Mouse (Mus musculus) cerebellum, adult 2 months (tissue): ENCODE measurements around the gene Hsf5. TPM values are rescaled to one million over a fixed set of nuclear protein-coding genes. Genes with fewer than 3 reads are reported as not detected.

Source experiments
- DNase-seq, 2 experiments: peaks; one replicate each; pipeline ENCODE4 v3.0.0; 2021
- H3K27ac ChIP-seq: fragments of 200-500 bp; 2 replicates; pipeline ENCODE4 v1.5.1; 2012; ENCODE audit warnings: low read length, control low read depth, inconsistent platforms; ENCODE audit not compliant: insufficient read depth
- H3K27me3 ChIP-seq: fragments of 200-500 bp; 2 replicates; pipeline ENCODE4 v1.6.1; 2012; ENCODE audit warnings: inconsistent platforms, mild to moderate bottlenecking, low read length, moderate library complexity; ENCODE audit not compliant: control insufficient read depth, insufficient read depth
- H3K4me1 ChIP-seq: fragments of 200-500 bp; 2 replicates; pipeline ENCODE4 v1.6.1; 2011; ENCODE audit warnings: low read length; ENCODE audit not compliant: control insufficient read depth, insufficient read depth
- H3K4me3 ChIP-seq: fragments of 200-500 bp; replicated peaks from 2 replicates; pipeline ENCODE3; 2011; ENCODE audit warnings: mild to moderate bottlenecking, low read depth, low read length, control low read depth; ENCODE audit not compliant: insufficient read depth
- CTCF ChIP-seq: fragments of 200-500 bp; IDR thresholded peaks from 2 replicates; pipeline ENCODE4 v1.5.1; 2011; ENCODE audit warnings: low read depth, mild to moderate bottlenecking, control low read depth, low read length, moderate library complexity, borderline replicate concordance; ENCODE audit not compliant: insufficient read depth
- POLR2A ChIP-seq: fragments of 200-500 bp; IDR thresholded peaks from 2 replicates; pipeline ENCODE4 v1.6.1; 2011; ENCODE audit warnings: low read length, control low read depth, borderline replicate concordance; ENCODE audit not compliant: insufficient read depth
- WGBS: fragments of 180-500 bp; shearing (Covaris S2); methylation state at CpG from one replicate; pipeline ENCODE4 v1.1.7; 2018; 5-methylcytosine and 5-hydroxymethylcytosine counted together
- polyA plus RNA-seq: library from polyadenylated mRNA; depleted of rRNA; stranded (reverse); fragments of >200 nt; gene quantifications from 2 replicates; pipeline ENCODE4 v1.2.3, GENCODE M21; 2012; rRNA removed

Hsf5 gene
- polyA plus RNA-seq, 1 experiment: 0.43 TPM

DNA sequence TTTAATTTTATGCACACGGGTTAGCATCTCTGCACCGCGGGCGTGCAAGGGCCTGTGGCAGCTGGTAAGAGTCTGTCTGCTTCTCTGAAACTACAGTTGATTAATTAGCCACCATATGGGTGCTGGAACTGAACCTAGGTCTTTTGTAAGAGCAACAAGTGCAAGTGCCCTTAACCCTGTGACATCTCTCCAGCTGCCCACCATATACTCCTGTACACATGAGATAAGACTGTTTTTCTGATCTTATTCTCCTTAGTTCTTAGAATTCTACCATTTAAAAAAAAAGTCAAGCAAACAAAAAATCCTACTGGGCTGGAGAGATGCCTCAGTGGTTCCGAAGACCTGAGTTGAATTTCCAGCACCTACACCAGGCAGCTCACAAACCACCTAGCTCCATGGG lies 86.7 kb downstream of the Hsf5 start:
- 53% methylated on average over 5 of the region's 5 CpGs for WGBS
- no peak for TF ChIP-seq POLR2A
- TF ChIP-seq CTCF: no peak
- H3K27ac ChIP-seq: no peak overlapping the region

GRCm38 (mm10) chr11:87704289-87704688 lies 87.3 kb downstream of the Hsf5 start:
- no peak overlapping the region for H3K27ac ChIP-seq
- no peak for DNase-seq

More for the DNA sequence above, 86.7 kb downstream of the Hsf5 start:
- no peaks in the 10 kb centered on the region for H3K27me3 ChIP-seq
- H3K4me1 ChIP-seq: no peaks in the 10 kb centered on the region
- no peak for DNase-seq
- no peak overlapping the region for H3K4me3 ChIP-seq

DNA sequence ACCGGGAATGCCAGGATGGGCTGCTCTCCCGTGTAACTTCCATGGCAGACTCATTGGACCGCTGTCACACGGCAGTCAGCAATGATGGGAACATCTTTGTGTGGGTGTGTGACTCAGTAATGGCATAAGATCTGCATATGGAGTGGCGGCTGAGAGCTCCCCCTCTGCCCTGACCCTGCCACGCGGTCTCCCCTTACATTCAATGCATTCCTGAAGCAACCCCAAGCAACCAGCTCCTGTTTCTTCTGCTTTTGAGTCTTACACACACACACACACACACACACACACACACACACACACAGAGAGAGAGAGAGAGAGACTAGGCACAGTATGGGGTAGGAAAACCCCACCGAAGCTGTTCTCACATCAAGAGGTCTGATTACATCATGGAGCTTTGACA lies 90.6 kb downstream of the Hsf5 start:
- 15% methylated on average over 8 of the region's 8 CpGs for WGBS
- no peak for TF ChIP-seq POLR2A
- no peak for TF ChIP-seq CTCF
- Histone ChIP-seq H3K27me3 (no peaks in the 10 kb centered on the region), H3K4me3 (no peak overlapping the region), H3K4me1 (no peaks in the 10 kb centered on the region), H3K27ac (no peak overlapping the region)
- DNase-seq: no peak

More at GRCm38 (mm10) chr11:87704289-87704688, 87.3 kb downstream of the Hsf5 start:
- WGBS: 59% methylated on average over 9 of the region's 9 CpGs
- H3K4me1 ChIP-seq: no peaks in the 10 kb centered on the region
- no peak overlapping the region for H3K4me3 ChIP-seq
- TF ChIP-seq CTCF (no peak), POLR2A (no peak)
- no peaks in the 10 kb centered on the region for H3K27me3 ChIP-seq

GRCm38 (mm10) chr11:87708979-87709378 lies 92.0 kb downstream of the Hsf5 start:
- Histone ChIP-seq H3K27ac (no peak overlapping the region), H3K27me3 (no peaks in the 10 kb centered on the region), H3K4me1 (no peaks in the 10 kb centered on the region), H3K4me3 (no peak overlapping the region)
- DNase-seq: no peak
- 82% methylated on average over 5 of the region's 5 CpGs for WGBS
- TF ChIP-seq POLR2A: no peak
- TF ChIP-seq CTCF: no peak

Other genes with a start within 250 kb of the Hsf5 start
- 4.5 and 4.7 TPM in 2 replicates for gene Rad51c, start 212.2 kb upstream of the Hsf5 start, polyA plus RNA-seq
- gene Tex14, start 212.1 kb upstream of the Hsf5 start, polyA plus RNA-seq: 0.87 and 0.98 TPM in 2 replicates
- gene Gm11492, start 50.5 kb upstream of the Hsf5 start, polyA plus RNA-seq: not detected in 2 replicates
- 962 and 1,033 TPM in 2 replicates for gene Sept4, start 48.3 kb upstream of the Hsf5 start, polyA plus RNA-seq
- gene Mtmr4, start 25.0 kb upstream of the Hsf5 start, polyA plus RNA-seq: 66.9 and 67.8 TPM in 2 replicates
- 2.2 and 2.6 TPM in 2 replicates for gene Rnf43, start 45.6 kb downstream of the Hsf5 start, polyA plus RNA-seq
- 155 and 158 TPM in 2 replicates for gene Supt4a, start 120.4 kb downstream of the Hsf5 start, polyA plus RNA-seq
- 198 TPM in 2 replicates for gene Tspoap1, start 143.4 kb downstream of the Hsf5 start, polyA plus RNA-seq
- gene Mpo, start 176.4 kb downstream of the Hsf5 start, polyA plus RNA-seq: 0.08 and 0.11 TPM in 2 replicates
- gene Lpo, start 211.1 kb downstream of the Hsf5 start, polyA plus RNA-seq: 4.5 and 6.5 TPM in 2 replicates
- gene Mks1, start 236.1 kb downstream of the Hsf5 start, polyA plus RNA-seq: 11.7 and 11.8 TPM in 2 replicates